Mouse (Mus musculus) kidney, adult 2 months (tissue): ENCODE results near the gene Gck.

Source experiments
- CTCF ChIP-seq: fragments of 200-500 bp; conservative IDR thresholded peaks from 2 replicates; pipeline ENCODE4 v1.5.1; 2011; ENCODE audit warnings: low read depth, mild to moderate bottlenecking, control low read depth, low read length, moderate library complexity, mixed read lengths; ENCODE audit not compliant: insufficient read depth, insufficient read length
- POLR2A ChIP-seq: fragments of 200-500 bp; IDR thresholded peaks from one replicate; pipeline ENCODE4 v1.6.1; 2011; ENCODE audit warnings: low read depth, low read length, control low read depth

GRCm38 (mm10) chr11:5870069-5870468, 79.8 kb downstream of the Gck start:
- TF ChIP-seq CTCF, result no peak
- no peak for TF ChIP-seq POLR2A
